Mouse (Mus musculus) stomach, embryonic 16.5 days (tissue): ENCODE results near the gene Slc39a11. TPM values are rescaled to one million over a fixed set of nuclear protein-coding genes. Genes with fewer than 3 reads are reported as not detected.
A peak's percentile ranks its signal among the peaks of the same experiment; 100 is the strongest.
"Not testable (repeated sequence)": the region's sequence is repeated elsewhere in the genome, so short reads cannot be mapped to it uniquely, and the experiment has no call there.

Source experiments
- ATAC-seq: fragments of 200-750 bp; cut with Nextera tagmentation; 2 replicates; pipeline ENCODE4 v1.8.0; 2017; ENCODE audit warnings: moderate number of reproducible peaks, moderate TSS enrichment; ENCODE audit not compliant: insufficient read depth, low FRiP score
- H3K27ac ChIP-seq: fragments of 300-500 bp; sonication (generic); 2 replicates; pipeline ENCODE4 v1.5.1; 2014; ENCODE audit warnings: low read length
- H3K27me3 ChIP-seq: fragments of 300-500 bp; sonication (generic); 2 replicates; pipeline ENCODE4 v1.6.1; 2014; ENCODE audit warnings: low read length, control low read depth, mixed read lengths; ENCODE audit not compliant: control insufficient read depth, insufficient read depth
- H3K36me3 ChIP-seq: fragments of 300-500 bp; sonication (generic); 2 replicates; pipeline ENCODE4 v1.6.1; 2014; ENCODE audit warnings: low read length; ENCODE audit not compliant: control insufficient read depth, insufficient read depth
- H3K4me1 ChIP-seq: fragments of 300-500 bp; sonication (generic); 2 replicates; pipeline ENCODE4 v1.6.1; 2014; ENCODE audit warnings: low read length, control low read depth, mixed read lengths; ENCODE audit not compliant: control insufficient read depth, insufficient read depth
- H3K4me2 ChIP-seq: fragments of 300-500 bp; sonication (generic); 2 replicates; pipeline ENCODE4 v1.6.1; 2014; ENCODE audit warnings: low read depth, low read length, mixed read lengths
- H3K4me3 ChIP-seq: fragments of 300-500 bp; sonication (generic); replicated peaks from 2 replicates; pipeline ENCODE4 v1.5.1; 2014; ENCODE audit warnings: mild to moderate bottlenecking, low read length
- H3K9ac ChIP-seq: fragments of 300-500 bp; sonication (generic); 2 replicates; pipeline ENCODE4 v1.6.1; 2014; ENCODE audit warnings: low read length
- H3K9me3 ChIP-seq: fragments of 300-500 bp; sonication (generic); replicated peaks from 2 replicates; pipeline ENCODE4 v1.6.1; 2016; ENCODE audit warnings: low read length, control low read depth; ENCODE audit not compliant: control insufficient read depth
- WGBS: fragments of 180-500 bp; shearing (Covaris S2); extraction: QIAGEN DNeasy Blood & Tissue Kit; methylation state at CpG from one replicate; pipeline ENCODE4 v1.1.7; 2014; 5-methylcytosine and 5-hydroxymethylcytosine counted together
- polyA plus RNA-seq: library from polyadenylated mRNA; unstranded; fragments of >200 nt; fragmentation: Nextera tagmentation; extraction: Ambion mirVana; gene quantifications from 2 replicates; pipeline ENCODE4 v1.2.1, GENCODE M21; 2015

The Slc39a11 gene
- polyA plus RNA-seq, 1 experiment from 2014 or later: 47.9 TPM

- Histone ChIP-seq H3K4me1 (no peaks in the 10 kb centered on the region), H3K4me3 (no peak overlapping the region), H3K27ac (no peak overlapping the region), H3K36me3 (no peaks in the 10 kb centered on the region), H3K27me3 (no peaks in the 10 kb centered on the region), H3K4me2 (no peak overlapping the region), H3K9ac (no peak overlapping the region), H3K9me3 (no peaks in the 10 kb centered on the region)
- no peak for ATAC-seq
These were observed 78.3 kb downstream of the Slc39a11 start for GRCm38 (mm10) chr11:113571616-113572015.

DNA sequence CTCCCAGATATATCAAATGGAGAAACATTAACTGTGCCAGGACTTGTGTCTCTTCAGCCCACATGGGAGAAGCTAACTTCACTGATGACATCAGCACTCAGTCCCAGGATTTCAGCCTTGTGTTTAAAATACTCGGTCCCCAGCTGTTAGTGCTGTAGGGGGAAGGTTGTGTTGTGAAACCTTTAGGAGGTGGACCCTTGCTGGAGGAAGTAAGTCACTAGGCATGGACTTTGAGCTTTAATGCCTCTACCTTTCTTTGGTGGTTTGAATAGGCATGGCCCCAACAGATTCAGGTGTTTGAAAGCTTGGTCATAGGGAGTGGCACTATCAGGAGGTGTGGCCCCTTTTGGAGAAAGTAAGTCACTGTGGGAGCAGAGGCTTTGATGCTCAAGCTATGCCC, 80.9 kb downstream of the Slc39a11 start:
- WGBS: 52% methylated on average over 1 of the region's 1 CpGs
- no peak overlapping the region for H3K4me3 ChIP-seq
- no peak overlapping the region for H3K27ac ChIP-seq
- no peak overlapping the region for H3K4me2 ChIP-seq
- no peaks in the 10 kb centered on the region for H3K27me3 ChIP-seq
- no peak overlapping the region for H3K9ac ChIP-seq
- no peaks in the 10 kb centered on the region for H3K9me3 ChIP-seq
- H3K4me1 ChIP-seq: 0 out of 2 replicates have a peak, but pooled peaks cover 5% of the 10 kb centered on the region
- no peaks in the 10 kb centered on the region for H3K36me3 ChIP-seq
- ATAC-seq: peak; percentile 19; the same call in 1 of the 2 replicates

DNA sequence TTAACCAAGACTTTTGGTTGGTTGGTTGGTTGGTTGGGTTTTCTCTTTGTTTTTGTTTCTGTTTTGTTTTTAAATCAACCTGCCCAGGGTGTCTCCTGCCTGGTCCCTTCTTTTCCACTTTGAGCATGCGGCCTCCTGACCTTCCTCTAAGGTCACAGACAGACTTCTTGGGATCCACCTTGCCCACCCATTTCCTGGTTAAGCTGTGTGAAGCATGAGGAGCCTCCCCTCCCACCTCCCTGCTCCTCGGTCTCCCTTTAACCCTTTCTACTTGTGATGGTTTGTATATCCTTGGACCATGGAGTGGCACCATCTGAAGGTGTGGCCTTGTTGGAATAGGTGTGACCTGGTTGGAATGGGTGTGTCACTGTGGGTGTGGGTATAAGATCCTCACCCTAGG, 82.0 kb downstream of the Slc39a11 start:
- not testable (repeated sequence) for H3K27ac ChIP-seq, H3K36me3 ChIP-seq, H3K9me3 ChIP-seq, H3K27me3 ChIP-seq, H3K4me2 ChIP-seq, H3K4me3 ChIP-seq, H3K4me1 ChIP-seq, ATAC-seq, H3K9ac ChIP-seq
- WGBS: 64% methylated on average over 2 of the region's 2 CpGs

GRCm38 (mm10) chr11:113565006-113565995, 84.6 kb downstream of the Slc39a11 start:
- ATAC-seq: peak; percentile 85
- Histone ChIP-seq H3K9ac (peak overlapping the region; percentile 77), H3K4me1 (0 out of 2 replicates have a peak, but pooled peaks cover 5% of the 10 kb centered on the region), H3K36me3 (no peaks in the 10 kb centered on the region), H3K4me3 (peak overlapping the region; percentile 66), H3K27me3 (no peaks in the 10 kb centered on the region), H3K4me2 (peak overlapping the region; percentile 74), H3K27ac (no peak overlapping the region), H3K9me3 (no peaks in the 10 kb centered on the region)
- WGBS: 8% methylated on average over 34 of the region's 34 CpGs

DNA sequence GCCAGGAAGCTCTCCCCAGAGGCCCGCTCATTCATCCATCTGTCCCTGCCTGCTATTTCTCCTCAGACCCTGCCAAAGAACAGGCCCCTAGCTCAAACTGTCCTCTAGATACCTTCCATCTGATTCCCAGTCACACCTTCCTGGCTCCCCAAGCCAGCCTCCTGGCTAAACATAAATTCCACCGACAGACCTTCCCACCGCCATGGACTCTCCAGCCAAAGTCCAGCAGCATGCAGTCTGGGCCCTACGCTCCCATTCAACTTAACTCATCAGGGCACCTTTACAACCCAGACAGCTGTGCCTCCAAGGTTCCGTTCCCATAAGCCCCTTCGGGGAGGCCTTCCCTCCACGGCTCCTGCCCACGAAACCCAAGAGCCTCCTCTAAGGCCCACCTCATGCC, 87.6 kb downstream of the Slc39a11 start:
- H3K27me3 ChIP-seq: no peaks in the 10 kb centered on the region
- no peak for ATAC-seq
- no peaks in the 10 kb centered on the region for H3K9me3 ChIP-seq
- no peak overlapping the region for H3K27ac ChIP-seq
- H3K4me2 ChIP-seq: no peak overlapping the region
- peaks cover 8% of the 10 kb centered on the region; the same call in 1 of the 2 replicates for H3K4me1 ChIP-seq
- 81% methylated on average over 8 of the region's 8 CpGs for WGBS
- no peak overlapping the region for H3K4me3 ChIP-seq
- no peak overlapping the region for H3K9ac ChIP-seq
- no peaks in the 10 kb centered on the region for H3K36me3 ChIP-seq

DNA sequence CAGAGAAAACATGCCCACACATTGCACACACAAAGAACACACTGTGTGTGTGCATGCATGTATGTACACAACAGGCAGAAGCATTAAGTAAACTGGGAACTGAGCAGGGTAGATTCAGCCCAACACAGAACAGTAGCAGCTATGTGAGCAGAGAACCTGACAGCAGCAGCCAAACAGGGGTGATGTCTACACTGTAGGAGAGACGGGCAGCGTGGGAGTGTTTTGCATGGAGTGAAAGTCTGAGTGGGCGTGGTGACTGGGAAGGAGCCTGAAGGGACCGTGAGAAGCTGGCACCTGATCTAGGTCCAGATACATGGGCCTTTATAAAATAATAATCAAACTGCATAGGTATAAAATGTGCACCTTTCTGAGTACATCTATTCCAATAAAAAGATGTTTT, 89.7 kb downstream of the Slc39a11 start:
- Histone ChIP-seq H3K4me1 (peaks cover 7% of the 10 kb centered on the region; the same call in 1 of the 2 replicates), H3K27ac (no peak overlapping the region), H3K9me3 (no peaks in the 10 kb centered on the region), H3K9ac (no peak overlapping the region), H3K4me2 (no peak overlapping the region), H3K27me3 (no peaks in the 10 kb centered on the region), H3K36me3 (no peaks in the 10 kb centered on the region), H3K4me3 (no peak overlapping the region)
- 56% methylated on average over 4 of the region's 4 CpGs for WGBS
- ATAC-seq: no peak

DNA sequence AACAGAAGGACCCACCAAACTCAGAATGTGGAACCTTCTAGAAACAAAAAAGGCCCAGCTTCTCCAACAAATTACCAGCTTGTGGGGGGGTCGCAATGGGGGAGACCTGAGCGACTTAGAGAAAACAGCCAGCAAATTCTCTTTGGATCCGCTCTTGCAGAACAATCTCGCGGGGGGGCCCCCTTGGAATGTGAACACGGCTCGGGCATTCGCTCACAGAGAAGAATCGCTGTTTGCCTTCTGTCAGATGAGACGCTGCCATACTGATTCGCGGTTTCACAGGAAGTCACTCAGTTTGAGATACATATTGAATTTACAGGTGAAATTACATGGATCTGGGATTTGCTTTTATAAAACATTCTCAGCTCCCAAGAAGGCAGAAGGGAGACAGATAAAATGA, 91.4 kb downstream of the Slc39a11 start:
- no peak overlapping the region for H3K27ac ChIP-seq
- no peak overlapping the region for H3K4me3 ChIP-seq
- WGBS: 75% methylated on average over 12 of the region's 12 CpGs
- H3K9me3 ChIP-seq: no peaks in the 10 kb centered on the region
- no peaks in the 10 kb centered on the region for H3K36me3 ChIP-seq
- H3K9ac ChIP-seq: no peak overlapping the region
- H3K27me3 ChIP-seq: no peaks in the 10 kb centered on the region
- ATAC-seq: no peak
- peaks cover 4% of the 10 kb centered on the region; the same call in 1 of the 2 replicates for H3K4me1 ChIP-seq
- H3K4me2 ChIP-seq: no peak overlapping the region

DNA sequence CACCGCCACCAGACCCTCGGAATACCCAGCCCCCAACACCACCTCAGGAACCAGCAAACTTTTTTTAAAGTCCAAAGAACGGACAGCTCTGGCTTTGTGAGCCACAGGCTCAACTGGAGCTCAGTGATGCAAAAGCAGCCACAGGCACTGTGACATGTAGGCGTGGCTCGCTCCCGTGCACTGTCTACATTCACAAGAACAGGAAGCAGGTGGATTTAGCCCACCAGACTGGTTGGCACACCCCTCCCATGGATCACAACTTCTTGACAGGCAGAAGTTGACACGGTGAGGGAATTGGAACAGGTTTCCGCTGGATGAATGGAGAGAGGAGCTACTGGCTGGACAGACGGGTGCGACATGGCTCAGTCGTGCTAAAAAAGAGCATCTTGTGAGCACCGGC, 93.7 kb downstream of the Slc39a11 start:
- H3K4me3 ChIP-seq: no peak overlapping the region
- WGBS: 69% methylated on average over 12 of the region's 12 CpGs
- H3K36me3 ChIP-seq: no peaks in the 10 kb centered on the region
- H3K4me1 ChIP-seq: peaks cover 4% of the 10 kb centered on the region; the same call in 1 of the 2 replicates
- H3K4me2 ChIP-seq: no peak overlapping the region
- peak; percentile 54; the same call in 1 of the 2 replicates for ATAC-seq
- no peak overlapping the region for H3K9ac ChIP-seq
- H3K27ac ChIP-seq: no peak overlapping the region
- no peaks in the 10 kb centered on the region for H3K9me3 ChIP-seq
- no peaks in the 10 kb centered on the region for H3K27me3 ChIP-seq

DNA sequence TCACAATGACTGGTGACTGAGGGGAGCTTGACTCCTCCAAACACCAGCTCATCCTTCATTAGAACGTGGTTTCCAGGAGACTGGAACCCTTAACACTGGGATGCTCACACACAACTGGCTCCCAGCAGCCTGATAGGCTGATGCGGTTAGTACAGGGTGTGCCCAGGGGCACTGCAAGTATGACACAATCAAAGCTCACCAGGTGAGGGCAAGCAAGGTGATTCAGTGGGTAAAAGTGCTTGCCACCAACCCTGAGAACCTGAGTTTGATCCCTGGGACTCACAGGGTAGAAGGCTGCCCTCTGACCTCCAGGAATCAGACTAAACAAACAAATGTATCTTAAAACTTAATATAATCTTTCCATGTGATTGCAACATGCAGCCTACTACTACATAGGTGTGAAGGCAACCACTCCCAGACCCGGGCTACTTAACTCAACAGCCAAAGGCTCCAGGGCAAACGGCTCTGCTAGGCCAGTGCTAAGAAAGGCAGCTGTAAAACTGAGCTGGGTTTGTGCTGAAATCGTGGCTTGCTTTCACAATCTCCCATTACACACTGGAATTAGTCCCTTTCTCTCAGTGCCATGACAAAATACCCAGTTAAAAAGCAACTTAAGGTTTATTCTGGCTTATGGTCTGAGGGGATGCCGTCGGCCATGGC, 95.0 kb downstream of the Slc39a11 start:
- Histone ChIP-seq H3K4me1 (peaks cover under 1% of the 10 kb centered on the region; the same call in 1 of the 2 replicates), H3K36me3 (no peaks in the 10 kb centered on the region), H3K4me2 (no peak overlapping the region), H3K9me3 (no peaks in the 10 kb centered on the region), H3K4me3 (no peak overlapping the region), H3K27me3 (no peaks in the 10 kb centered on the region), H3K27ac (no peak overlapping the region), H3K9ac (no peak overlapping the region)
- ATAC-seq: no peak
- 79% methylated on average over 7 of the region's 7 CpGs for WGBS
